Mouse (Mus musculus) adrenal gland, adult (tissue): ENCODE measurements at regions not wholly inside any gene's neighbourhood (a gene's known extent, or its start where the extent isn't known, plus 50 kb on each side); places are given as distances from the start of the nearest gene placed in this dataset.

Experiments used
- DNase-seq, 2 experiments: peaks; one replicate each; pipeline ENCODE4 v3.0.0; 2022 to 2023; ENCODE audit warnings: low spot score in 1 of 2; ENCODE audit not compliant: inconsistent age in 2 of 2

- DNase-seq = no peak
Observed at GRCm38 (mm10) chr1:72003424-72004278, 208.5 kb downstream of the Mreg start.

GRCm38 (mm10) chr1:72002471-72003116, 209.5 kb downstream of the Mreg start:
- DNase-seq = no peak

GRCm38 (mm10) chr1:72000741-72001140, 211.4 kb downstream of the Mreg start:
- DNase-seq = no peak

GRCm38 (mm10) chr1:71996828-71997227, 215.3 kb downstream of the Mreg start:
- no peak for DNase-seq

- DNase-seq = no peak
Observed at GRCm38 (mm10) chr1:71996234-71996619, 215.9 kb downstream of the Mreg start.

GRCm38 (mm10) chr1:71995573-71996233, 216.4 kb downstream of the Mreg start:
- DNase-seq = peak in 1 of 2 experiments; percentile 50

GRCm38 (mm10) chr1:71990936-71991335, 221.2 kb downstream of the Mreg start:
- DNase-seq = peak in 1 of 2 experiments; percentile 45

- DNase-seq = no peak
Observed at GRCm38 (mm10) chr1:71988086-71988485, 224.0 kb downstream of the Mreg start.

- DNase-seq = no peak
Observed at GRCm38 (mm10) chr1:71986047-71986446, 226.1 kb downstream of the Mreg start.

GRCm38 (mm10) chr1:71983786-71984185, 228.3 kb downstream of the Mreg start:
- no peak for DNase-seq

- no peak for DNase-seq
Observed at GRCm38 (mm10) chr1:71982423-71983262, 229.5 kb downstream of the Mreg start.

GRCm38 (mm10) chr1:71980624-71981023, 231.5 kb downstream of the Mreg start:
- no peak for DNase-seq

- DNase-seq = no peak
Observed at GRCm38 (mm10) chr1:71979261-71979660, 232.8 kb downstream of the Mreg start.

GRCm38 (mm10) chr1:71977361-71977760, 234.7 kb downstream of the Mreg start:
- no peak for DNase-seq

GRCm38 (mm10) chr1:71974715-71975114, 237.4 kb downstream of the Mreg start:
- no peak for DNase-seq

GRCm38 (mm10) chr1:71971943-71972342, 240.2 kb downstream of the Mreg start:
- peak in 1 of 2 experiments; percentile 30 for DNase-seq

- DNase-seq = no peak
Observed at GRCm38 (mm10) chr1:71970771-71971170, 241.3 kb downstream of the Mreg start.

- no peak for DNase-seq
Observed at GRCm38 (mm10) chr1:71967574-71968104, 244.5 kb downstream of the Mreg start.

GRCm38 (mm10) chr1:71964450-71965126, 247.5 kb downstream of the Mreg start:
- DNase-seq = no peak

GRCm38 (mm10) chr1:71956940-71957339, 255.2 kb downstream of the Mreg start:
- no peak for DNase-seq
